Mouse (Mus musculus) thymus, postnatal 4 days (tissue): Measurements from ENCODE around the gene Ccdc151.

Experiments used
- DNase-seq: peaks from one replicate; pipeline ENCODE4 v3.0.0; 2021

The Ccdc151 gene

GRCm38 (mm10) chr9:22002194-22003162 lies at the start of gene Ccdc151, which contains the start of gene Prkcsh:
Gene Ccdc151 (minus strand): TSS chr9:22002634.
Gene Prkcsh (plus strand): TSS chr9:22002806.
- peak; percentile 98 for DNase-seq

DNA sequence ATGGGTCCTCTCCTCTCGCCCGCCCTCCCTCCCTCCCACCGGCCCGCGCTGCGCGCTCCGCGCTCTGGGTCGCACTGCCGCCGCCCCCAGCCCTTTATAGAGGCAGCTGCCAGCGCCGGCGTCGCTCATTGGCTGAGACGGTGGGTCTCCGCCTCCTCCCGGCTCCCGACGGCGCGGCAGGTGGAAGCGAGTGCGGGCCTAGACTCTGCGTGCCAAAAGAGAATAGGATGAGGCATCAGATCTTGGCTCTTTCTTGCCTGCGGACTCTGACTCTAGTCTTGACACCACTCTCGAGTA lies 49.5 kb upstream of the Ccdc151 start, which contains the start of gene Elavl3:
Gene Elavl3, minus strand, starts transcription at position 66 of the 297 bp plus-strand sequence.
- DNase-seq, result peak; percentile 74

GRCm38 (mm10) chr9:22051161-22051957 lies 48.9 kb upstream of the Ccdc151 start:
- peak; percentile 51 for DNase-seq

- DNase-seq, result peak; percentile 65
Measured at GRCm38 (mm10) chr9:22050351-22050889, 48.0 kb upstream of the Ccdc151 start.

- no peak for DNase-seq
Measured at GRCm38 (mm10) chr9:22049721-22050270, 47.4 kb upstream of the Ccdc151 start.

DNA sequence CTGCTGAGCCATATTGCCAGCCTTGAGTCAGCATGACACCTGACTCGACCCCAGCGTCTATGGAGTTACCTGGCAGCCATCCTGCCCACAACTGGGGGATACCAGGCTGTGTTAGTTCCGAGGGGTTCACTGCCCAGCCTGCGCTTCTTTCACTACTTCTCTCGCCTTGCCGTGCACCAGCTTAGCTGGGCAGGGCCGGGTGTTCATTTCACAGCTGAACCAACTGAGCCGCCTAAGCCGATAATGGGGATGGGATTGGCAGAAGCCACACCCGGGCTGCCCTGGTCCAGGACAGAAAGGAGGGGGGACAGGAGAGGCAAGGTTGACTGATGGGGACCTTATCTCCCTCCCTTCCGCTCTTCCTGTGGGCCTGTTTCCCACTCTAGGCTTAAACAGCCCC lies 46.9 kb upstream of the Ccdc151 start:
- DNase-seq, result no peak

GRCm38 (mm10) chr9:22047329-22047728 lies 44.9 kb upstream of the Ccdc151 start:
- DNase-seq, result no peak

DNA sequence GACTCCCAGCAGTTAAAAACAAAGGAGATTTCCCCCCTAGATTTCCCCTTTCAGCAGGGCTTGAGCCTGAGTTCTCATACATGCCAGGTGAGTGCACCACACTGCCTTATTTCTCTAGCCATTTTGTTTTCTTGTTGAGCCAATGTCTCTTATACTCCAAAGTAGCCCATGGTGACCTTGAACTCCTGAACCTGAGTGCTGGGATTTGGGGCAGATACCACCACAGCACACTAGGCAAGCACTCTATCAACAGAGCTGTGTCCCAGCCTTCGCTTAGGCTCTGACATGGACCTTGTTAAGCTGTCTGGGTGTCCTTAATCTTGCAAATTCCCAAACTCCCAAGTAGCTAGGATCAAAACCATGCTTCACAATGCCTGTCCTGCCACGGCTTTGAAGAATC lies 39.4 kb upstream of the Ccdc151 start:
- no peak for DNase-seq

DNA sequence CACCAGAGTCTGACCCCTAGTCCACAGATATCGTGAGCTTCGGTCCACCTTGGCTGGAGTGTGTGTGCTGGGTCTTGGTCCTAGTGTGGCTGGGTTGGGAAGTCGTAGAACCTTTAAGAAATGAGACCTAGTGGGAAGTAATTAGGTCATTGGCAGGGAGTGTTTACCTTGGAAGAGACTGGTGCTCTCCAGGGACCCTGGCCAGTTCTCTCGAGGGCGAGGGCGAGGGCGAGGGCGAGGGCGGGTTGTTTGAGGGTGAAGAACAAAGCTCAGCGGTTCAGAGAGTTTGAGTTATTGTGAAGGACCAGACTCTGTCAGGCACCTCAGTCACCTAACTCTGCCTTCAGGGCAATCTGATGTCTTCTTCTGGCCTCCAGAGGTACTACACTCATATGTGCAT lies 35.4 kb upstream of the Ccdc151 start:
- DNase-seq, result no peak

DNA sequence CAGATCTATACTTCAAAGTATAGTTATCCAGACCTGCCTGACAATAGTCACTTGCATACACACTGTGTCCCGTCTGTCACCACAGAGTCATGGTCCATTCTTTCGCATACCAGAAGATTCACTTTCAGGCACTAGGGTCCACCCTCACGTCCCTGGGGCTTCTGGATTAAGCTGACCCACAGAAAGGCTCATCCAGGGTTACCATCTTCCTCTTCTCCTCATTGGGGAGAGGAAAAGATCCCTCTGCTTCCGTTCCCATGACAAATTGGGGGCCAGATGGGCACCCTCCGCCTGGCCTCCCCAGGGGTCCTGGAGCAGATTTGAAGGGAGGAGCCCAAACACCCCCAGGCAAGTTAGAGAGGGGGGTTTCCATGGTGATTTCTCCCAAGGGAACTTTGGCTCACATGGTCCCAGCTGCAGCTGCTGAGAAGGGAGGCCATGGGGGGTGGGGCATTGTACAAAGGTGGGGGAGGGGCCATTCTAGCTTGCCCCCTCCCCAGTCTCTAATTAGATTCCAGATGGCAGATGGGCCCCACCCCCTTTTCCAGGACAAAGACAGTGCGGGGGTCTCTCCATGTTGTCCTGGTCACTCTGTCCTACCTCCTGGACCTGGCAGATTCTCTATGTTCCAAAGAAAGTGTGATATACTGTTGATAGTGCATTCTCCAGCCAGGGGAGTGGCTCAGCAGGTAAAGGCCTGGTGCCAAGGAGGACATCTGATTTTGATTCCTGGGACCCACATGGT lies 33.0 kb upstream of the Ccdc151 start:
- no peak for DNase-seq

- no peak for DNase-seq
Measured at GRCm38 (mm10) chr9:22030386-22030785, 28.0 kb upstream of the Ccdc151 start.

DNA sequence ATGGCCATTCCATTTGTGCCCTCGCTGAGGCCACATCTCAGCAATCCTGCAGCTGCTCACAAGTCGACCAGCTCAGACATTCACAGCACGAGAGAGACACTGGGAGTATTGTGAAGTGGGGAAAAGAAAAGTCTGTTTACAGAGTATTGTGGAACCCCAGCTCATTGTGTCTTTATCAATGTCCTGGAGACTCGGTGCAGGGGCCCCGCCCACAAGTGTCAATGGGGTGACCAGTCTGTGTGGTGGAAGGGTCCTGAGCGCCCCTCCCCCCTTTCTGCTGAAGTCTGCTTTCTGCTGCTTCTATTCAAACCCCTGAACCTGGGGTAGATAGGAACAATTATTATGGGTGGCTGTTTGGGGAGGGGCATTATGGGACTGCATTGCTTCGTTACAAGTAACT lies 26.0 kb upstream of the Ccdc151 start:
- DNase-seq, result no peak

DNA sequence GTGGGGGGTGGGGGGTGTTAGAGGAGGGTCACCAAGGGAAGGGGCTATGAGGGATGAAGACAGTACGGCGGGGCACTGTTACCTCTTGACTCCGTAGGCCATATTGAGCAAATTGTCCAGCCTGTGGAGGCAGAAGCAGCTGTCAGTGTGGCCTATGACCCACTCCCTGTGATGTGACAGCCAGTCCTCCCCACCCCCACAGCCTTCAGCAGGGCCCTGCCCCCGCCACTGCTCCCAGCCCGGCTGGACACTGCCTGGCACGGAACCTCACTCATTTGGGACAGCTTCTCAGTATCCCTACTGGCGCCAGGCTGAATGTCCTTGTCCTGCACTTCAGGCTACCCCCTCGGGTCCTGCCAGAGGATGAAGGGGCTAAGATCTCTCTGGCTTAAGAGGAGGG lies 22.2 kb upstream of the Ccdc151 start:
- no peak for DNase-seq

- DNase-seq, result no peak
Measured at GRCm38 (mm10) chr9:22017208-22017825, 14.9 kb upstream of the Ccdc151 start.

DNA sequence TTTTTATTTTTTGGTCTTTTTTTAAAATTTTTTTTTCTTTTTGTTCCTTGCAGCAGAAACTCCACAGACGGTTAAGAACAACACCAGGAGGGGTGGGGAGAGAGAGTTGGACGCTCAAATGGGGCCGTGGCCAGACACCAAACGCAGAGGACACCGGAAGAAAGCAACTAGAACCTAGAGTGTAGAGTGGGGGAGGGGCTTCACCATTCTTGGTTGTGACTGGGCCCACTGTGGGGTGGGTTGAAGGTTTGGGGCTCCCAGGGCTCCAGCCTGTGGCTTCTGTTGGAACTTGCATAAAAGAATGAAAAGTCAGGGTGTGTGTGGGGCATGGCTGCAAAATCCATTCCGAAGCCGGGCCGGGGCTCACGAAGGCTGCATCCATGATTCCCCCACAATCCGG lies 13.8 kb upstream of the Ccdc151 start:
- peak; percentile 47 for DNase-seq

DNA sequence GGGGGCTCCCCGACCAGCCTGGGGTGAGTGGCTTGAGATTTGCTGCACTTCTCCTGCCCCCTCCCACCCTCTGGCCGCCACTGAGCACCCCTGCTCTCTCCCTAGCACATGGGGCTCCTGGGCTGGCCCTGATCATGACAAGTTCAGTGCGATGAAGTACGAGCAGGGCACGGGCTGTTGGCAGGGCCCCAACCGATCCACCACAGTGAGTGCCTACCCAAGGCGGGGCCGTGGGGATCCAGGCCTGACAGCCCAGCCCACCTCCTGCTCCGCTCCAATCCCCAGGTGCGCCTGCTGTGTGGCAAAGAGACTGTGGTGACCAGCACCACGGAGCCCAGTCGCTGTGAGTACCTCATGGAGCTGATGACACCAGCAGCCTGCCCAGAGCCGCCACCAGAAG lies 10.3 kb upstream of the Ccdc151 start:
- DNase-seq, result no peak

DNA sequence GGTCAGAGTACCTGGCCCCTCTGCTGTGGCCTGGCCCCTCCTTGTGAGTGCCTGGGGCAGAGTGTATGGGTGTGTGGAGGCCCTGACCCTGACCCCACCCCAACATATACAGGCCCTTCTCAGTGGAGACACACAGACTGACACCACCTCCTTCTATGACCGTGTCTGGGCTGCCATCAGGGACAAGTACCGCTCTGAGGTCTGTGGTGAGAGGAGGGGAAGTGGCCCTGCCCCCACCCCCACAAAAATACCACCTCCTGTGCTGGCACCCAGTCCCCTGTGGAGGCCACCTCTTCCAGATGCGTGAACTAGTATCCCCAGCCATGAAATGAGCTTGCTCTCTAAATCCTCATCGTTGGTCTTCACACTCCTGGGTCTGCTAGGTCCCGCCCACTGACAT lies 8.6 kb upstream of the Ccdc151 start:
- DNase-seq, result no peak

DNA sequence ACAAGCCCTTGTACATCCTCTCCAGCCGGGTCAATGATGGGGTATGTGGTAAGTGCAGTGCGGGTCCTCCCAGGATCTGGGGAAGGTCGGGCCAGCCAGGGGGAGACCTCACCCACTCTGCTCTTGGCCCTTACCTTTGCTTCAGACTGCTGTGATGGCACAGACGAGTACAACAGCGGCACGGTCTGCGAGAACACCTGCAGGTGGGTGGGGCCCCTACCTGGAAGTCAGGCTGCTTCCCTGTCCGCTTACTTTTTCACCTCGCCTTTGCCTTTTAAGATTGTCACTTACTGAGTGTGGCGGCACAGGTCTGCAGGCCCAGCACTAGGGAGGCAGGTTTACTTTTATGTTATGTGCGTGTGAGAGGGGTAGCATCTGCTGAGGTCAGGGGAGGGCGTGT lies 2.1 kb upstream of the Ccdc151 start:
- DNase-seq, result no peak

GRCm38 (mm10) chr9:22003163-22003554 lies 725 bp upstream of the Ccdc151 start:
- peak; percentile 65 for DNase-seq

- DNase-seq, result no peak
Measured at GRCm38 (mm10) chr9:22001633-22002032, 801 bp downstream of the Ccdc151 start.

GRCm38 (mm10) chr9:22000296-22000695 lies 2.1 kb downstream of the Ccdc151 start:
- DNase-seq, result no peak
